Mouse (Mus musculus) ovary, adult 10 weeks (tissue): Measurements from ENCODE around the gene Cd209f. TPM values are rescaled to one million over a fixed set of nuclear protein-coding genes. Genes with fewer than 3 reads are reported as not detected.

ENCODE experiments used
- polyA plus RNA-seq: library from polyadenylated mRNA; stranded (reverse); fragments of 350-450 nt; fragmentation: Illumina TruSeq; extraction: RNeasy Lipid Tissue Mini Kit (QIAGEN cat#74804); gene quantifications from one replicate; pipeline ENCODE4 v1.2.3, GENCODE M21; 2014

The Cd209f gene
- polyA plus RNA-seq = 1.7 TPM

GRCm38 (mm10) chr8:4105735-4106134 lies at the start of gene Cd209f:
Cd209f (minus strand) TSS chr8:4105835.

GRCm38 (mm10) chr8:4133798-4134197 lies 28.2 kb upstream of the Cd209f start, which contains the start of gene Cd209g:
Cd209g (plus strand) TSS chr8:4134098.

Other genes starting within 250 kb of the Cd209f start
- not detected for gene Cd209d, start 227.3 kb downstream of the Cd209f start, polyA plus RNA-seq
- 0.80 TPM for gene Cd209b, start 179.0 kb downstream of the Cd209f start, polyA plus RNA-seq
- not detected for gene Cd209c, start 151.1 kb downstream of the Cd209f start, polyA plus RNA-seq
- not detected for gene Cd209g, start 28.3 kb upstream of the Cd209f start, polyA plus RNA-seq
- gene Evi5l, start 60.7 kb upstream of the Cd209f start, polyA plus RNA-seq = 2.3 TPM
- 1.0 TPM for gene Prr36, start 111.6 kb upstream of the Cd209f start, polyA plus RNA-seq
- gene Lrrc8e, start 121.0 kb upstream of the Cd209f start, polyA plus RNA-seq = 4.1 TPM
- 7.6 TPM for gene Map2k7, start 132.9 kb upstream of the Cd209f start, polyA plus RNA-seq
- gene Gm49320, start 133.0 kb upstream of the Cd209f start, polyA plus RNA-seq = not detected
- 4.4 TPM for gene Tgfbr3l, start 142.4 kb upstream of the Cd209f start, polyA plus RNA-seq
- 3.2 TPM for gene Snapc2, start 147.2 kb upstream of the Cd209f start, polyA plus RNA-seq
- gene Ctxn1, start 153.4 kb upstream of the Cd209f start, polyA plus RNA-seq = 5.4 TPM
- 134 TPM for gene Timm44, start 170.1 kb upstream of the Cd209f start, polyA plus RNA-seq
- gene Ccl25, start 219.4 kb upstream of the Cd209f start, polyA plus RNA-seq = 8.8 TPM
- 93.7 TPM for gene Elavl1, start 219.6 kb upstream of the Cd209f start, polyA plus RNA-seq